ENCODE assay signal across 24 mouse cellular contexts in the genomic region with DNA sequence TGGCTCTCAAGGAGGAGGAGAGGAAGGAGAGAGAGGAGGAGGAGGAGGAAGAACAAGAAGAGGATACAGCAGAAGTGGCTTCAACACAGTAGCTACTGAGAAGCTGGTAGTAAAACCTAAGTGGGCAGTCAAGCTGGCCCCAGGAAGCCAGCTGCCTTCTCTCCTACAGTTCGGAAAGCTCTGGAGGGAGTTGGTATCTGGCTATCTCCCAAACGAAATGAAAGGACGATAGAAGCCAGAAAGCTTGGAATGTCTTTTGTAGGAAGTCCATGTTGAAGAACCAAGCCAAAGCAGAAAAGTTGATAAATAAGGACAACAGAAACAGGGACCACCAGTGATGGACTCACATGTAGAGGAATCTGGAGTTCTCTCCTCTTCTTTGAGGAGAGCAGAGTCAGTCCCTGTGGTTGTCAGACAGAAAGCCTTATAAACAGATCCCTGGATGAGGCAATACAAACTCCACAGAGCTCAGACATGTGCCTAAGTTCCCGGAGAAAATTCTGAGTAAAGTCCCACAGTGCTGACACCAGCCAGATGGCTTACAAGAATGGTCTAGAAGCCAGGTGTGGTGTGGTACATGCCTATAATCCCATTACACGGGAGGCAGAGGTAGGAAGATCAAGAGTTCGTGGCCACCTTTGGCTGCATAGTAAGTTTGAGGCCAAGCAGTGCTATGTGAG.
DNase-seq lines count a peak whose midpoint lies in the region; ATAC-seq and TF ChIP-seq lines count a peak whose summit lies in the region.
"Had no signal": no experiment of that assay in that cellular context is flagged by ENCODE, and none has a peak within 500 bp of the region (broad histone marks: within the 10 kb centered on the region; RNA-seq: fewer than 3 reads in every experiment).

No protein-coding gene starts in this region.

- no peak for TF ChIP-seq CTCF in intestine, postnatal 0 days (IDR thresholded peaks at IDR 0.05; ENCODE audit: low read depth)
- TF ChIP-seq CTCF in embryonic fibroblast, embryonic 13.5 days (IDR thresholded peaks at IDR 0.05; ENCODE audit: borderline replicate concordance, insufficient read depth, low read length) = no peak
- TF ChIP-seq CTCF in small intestine, adult 2 months (IDR thresholded peaks at IDR 0.05; ENCODE audit: extremely low read depth, insufficient read length, insufficient replicate concordance, low read depth, low read length) = no peak

- DNase-seq in NIH3T3 (ENCODE audit: low read depth) = peak; percentile 55
- DNase-seq in cerebellum, postnatal 14 days = no peak
- DNase-seq in right cerebral cortex, postnatal 36 days (ENCODE audit: low spot score in 2 of 2) = no peak
- DNase-seq: B cell, adult 2 months; cerebellum, adult 11 months; cerebellum, adult 8-10 months; cerebellum, postnatal 25 days; gastrocnemius, postnatal 14 days; kidney, adult 8-10 months had no signal

- H3K4me2 ChIP-seq in intestine, embryonic 16.5 days (ENCODE audit: low read depth, low read length) = no peak overlapping the region
- no peak overlapping the region for H3K4me2 ChIP-seq in intestine, postnatal 0 days (replicated peaks; ENCODE audit: low read depth)
- H3K4me2 ChIP-seq: forebrain, embryonic 15.5 days; heart, embryonic 12.5 days; hindbrain, embryonic 14.5 days; intestine, embryonic 15.5 days had no signal

- H3K4me3 ChIP-seq in intestine, embryonic 16.5 days (ENCODE audit: low read length) = no peak overlapping the region
- H3K4me3 ChIP-seq in intestine, postnatal 0 days (ENCODE audit: low read depth, low read length) = no peak overlapping the region
- H3K4me3 ChIP-seq in embryonic fibroblast, embryonic 13.5 days (ENCODE audit: insufficient read depth, low read length) = no peak overlapping the region
- no peak overlapping the region for H3K4me3 ChIP-seq in small intestine, adult 2 months (ENCODE audit: low read depth, low read length)
- H3K4me3 ChIP-seq: embryonic facial prominence, embryonic 10.5 days; erythroblast, embryonic 14.5 days; forebrain, embryonic 15.5 days; heart, embryonic 12.5 days; hindbrain, embryonic 10.5 days; intestine, embryonic 15.5 days had no signal

- WGBS in intestine, embryonic 16.5 days = 71% methylated on average over 6 of the region's 6 CpGs
- WGBS in intestine, postnatal 0 days = 85% methylated on average over 6 of the region's 6 CpGs
- 74% methylated on average over 6 of the region's 6 CpGs for WGBS in small intestine, adult 2 months

- H3K27ac ChIP-seq in intestine, embryonic 16.5 days (ENCODE audit: low read length) = 0 out of 2 replicates have a peak overlapping the region, but pooled peaks have one; percentile 7
- no peak overlapping the region for H3K27ac ChIP-seq in intestine, postnatal 0 days (ENCODE audit: low read depth, low read length)
- peak overlapping the region; percentile 82 for H3K27ac ChIP-seq in embryonic fibroblast, embryonic 13.5 days (ENCODE audit: insufficient read depth, low read length)
- peak overlapping the region; percentile 46; the same call in 1 of the 2 replicates for H3K27ac ChIP-seq in small intestine, adult 2 months (ENCODE audit: insufficient read depth, low read depth, low read length)
- H3K27ac ChIP-seq: embryonic facial prominence, embryonic 10.5 days; forebrain, embryonic 15.5 days; hindbrain, embryonic 10.5 days; hindbrain, embryonic 14.5 days; intestine, embryonic 15.5 days had no signal

- no peaks in the 10 kb centered on the region for H3K36me3 ChIP-seq in intestine, embryonic 16.5 days (ENCODE audit: control insufficient read depth, insufficient read depth, low read length)
- no peaks in the 10 kb centered on the region for H3K36me3 ChIP-seq in intestine, postnatal 0 days (ENCODE audit: control insufficient read depth, insufficient read depth)
- H3K36me3 ChIP-seq in small intestine, adult 2 months (ENCODE audit: control insufficient read depth, insufficient read depth, low read length) = no peaks in the 10 kb centered on the region
- H3K36me3 ChIP-seq: embryonic facial prominence, embryonic 10.5 days; forebrain, embryonic 15.5 days; G1E; heart, embryonic 12.5 days; hindbrain, embryonic 10.5 days; intestine, embryonic 15.5 days had no signal

- no peaks in the 10 kb centered on the region for H3K27me3 ChIP-seq in intestine, embryonic 16.5 days (replicated peaks; ENCODE audit: control insufficient read depth, insufficient read depth, low read length)
- no peaks in the 10 kb centered on the region for H3K27me3 ChIP-seq in intestine, postnatal 0 days (replicated peaks; ENCODE audit: control insufficient read depth, insufficient read depth, low read length)
- no peaks in the 10 kb centered on the region for H3K27me3 ChIP-seq in small intestine, adult 2 months (ENCODE audit: control insufficient read depth, insufficient read depth, low read length)
- H3K27me3 ChIP-seq: forebrain, embryonic 15.5 days; heart, embryonic 12.5 days; intestine, embryonic 15.5 days; Patski had no signal

- ATAC-seq in intestine, embryonic 16.5 days = no peak
- no peak for ATAC-seq in intestine, postnatal 0 days
- ATAC-seq: activated CD4-positive, CD25-positive, alpha-beta regulatory T cell, adult 4 months; CD4-positive, CD25-positive, alpha-beta regulatory T cell, adult 4 months; forebrain, embryonic 15.5 days had no signal

- H3K9ac ChIP-seq in intestine, embryonic 16.5 days (ENCODE audit: low read depth, low read length) = no peak overlapping the region
- H3K9ac ChIP-seq in intestine, postnatal 0 days (ENCODE audit: low read depth, low read length) = no peak overlapping the region
- H3K9ac ChIP-seq: forebrain, embryonic 15.5 days; heart, embryonic 12.5 days; hindbrain, embryonic 14.5 days; intestine, embryonic 15.5 days had no signal

- peaks cover 2% of the 10 kb centered on the region; the same call in 1 of the 2 replicates for H3K4me1 ChIP-seq in intestine, embryonic 16.5 days (ENCODE audit: control insufficient read depth, insufficient read depth, low read length)
- no peaks in the 10 kb centered on the region for H3K4me1 ChIP-seq in intestine, postnatal 0 days (replicated peaks; ENCODE audit: control insufficient read depth, insufficient read depth, low read length)
- H3K4me1 ChIP-seq in embryonic fibroblast, embryonic 13.5 days (ENCODE audit: control insufficient read depth, insufficient read depth, low read length) = peaks cover 18% of the 10 kb centered on the region
- H3K4me1 ChIP-seq in small intestine, adult 2 months (ENCODE audit: control insufficient read depth, insufficient read depth, insufficient read length, low read length) = peaks cover 8% of the 10 kb centered on the region
- H3K4me1 ChIP-seq: embryonic facial prominence, embryonic 10.5 days; forebrain, embryonic 15.5 days; hindbrain, embryonic 10.5 days had no signal

- TF ChIP-seq POLR2A in embryonic fibroblast, embryonic 13.5 days (IDR thresholded peaks at IDR 0.05; ENCODE audit: low read depth, low read length) = no peak
- TF ChIP-seq POLR2A in small intestine, adult 2 months (IDR thresholded peaks at IDR 0.05; ENCODE audit: low read depth, low read length) = no peak

- no peaks in the 10 kb centered on the region for H3K9me3 ChIP-seq in intestine, embryonic 16.5 days (ENCODE audit: control insufficient read depth, low read length)
- no peaks in the 10 kb centered on the region for H3K9me3 ChIP-seq in intestine, postnatal 0 days (ENCODE audit: control insufficient read depth)
- H3K9me3 ChIP-seq: embryonic facial prominence, embryonic 10.5 days; forebrain, embryonic 15.5 days; heart, embryonic 12.5 days; hindbrain, embryonic 10.5 days; intestine, embryonic 15.5 days had no signal
